Mouse (Mus musculus) G1E (cell line): ENCODE results near the gene Csf2ra. TPM values are rescaled to one million over a fixed set of nuclear protein-coding genes. Genes with fewer than 3 reads are reported as not detected.
A peak's percentile ranks its signal among the peaks of the same experiment; 100 is the strongest.

Source experiments
- ATAC-seq: 2 replicates; pipeline ENCODE4 v1.8.0; 2016; ENCODE audit warnings: mild to moderate bottlenecking; ENCODE audit not compliant: insufficient number of reproducible peaks, poor library complexity, low FRiP score, severe bottlenecking; ENCODE audit errors: extremely low read depth
- DNase-seq: peaks from one replicate; pipeline ENCODE4 v3.0.0; 2012; ENCODE audit warnings: low spot score
- H3K27me3 ChIP-seq: 2 replicates; pipeline ENCODE4 v1.6.1; 2012; ENCODE audit warnings: mild to moderate bottlenecking, low read length, inconsistent platforms; ENCODE audit not compliant: insufficient read depth
- H3K36me3 ChIP-seq: replicated peaks from 2 replicates; pipeline ENCODE3; 2012; ENCODE audit warnings: mild to moderate bottlenecking, inconsistent platforms
- H3K4me1 ChIP-seq: 2 replicates; pipeline ENCODE4 v1.6.1; 2012; ENCODE audit warnings: low read depth, low read length, inconsistent platforms, mixed read lengths; ENCODE audit not compliant: insufficient read depth
- H3K4me3 ChIP-seq: 2 replicates; pipeline ENCODE4 v1.5.1; 2012; ENCODE audit warnings: low read depth, mild to moderate bottlenecking, inconsistent platforms, low read length, moderate library complexity, mixed read lengths
- H3K9me3 ChIP-seq: replicated peaks from 2 replicates; pipeline ENCODE4 v1.6.1; 2012; ENCODE audit warnings: inconsistent platforms
- CTCF ChIP-seq: IDR thresholded peaks from 2 replicates; pipeline ENCODE4 v1.5.1; 2012; ENCODE audit warnings: low read depth, low read length, inconsistent platforms, mixed read lengths
- GATA1 ChIP-seq: IDR thresholded peaks from 2 replicates; pipeline ENCODE4 v1.6.1; 2012; ENCODE audit warnings: borderline replicate concordance, low read length, inconsistent platforms, mixed read lengths
- GATA2 ChIP-seq: IDR thresholded peaks from 2 replicates; pipeline ENCODE4 v1.6.1; 2012; ENCODE audit warnings: low read depth, low read length, inconsistent platforms, borderline replicate concordance
- POLR2AphosphoS5 ChIP-seq: IDR thresholded peaks from 2 replicates; pipeline ENCODE4 v1.6.1; 2012; ENCODE audit warnings: low read depth, low read length, inconsistent platforms; ENCODE audit not compliant: insufficient replicate concordance
- TAL1 ChIP-seq: conservative IDR thresholded peaks from 2 replicates; pipeline ENCODE4 v1.6.1; 2012; ENCODE audit warnings: low read depth, low read length, inconsistent platforms, mixed read lengths
- polyA plus RNA-seq: library from polyadenylated mRNA; stranded (reverse); fragments of >175 nt; gene quantifications from 2 replicates; pipeline ENCODE4 v1.2.3, GENCODE M21; 2012
- total RNA-seq, 2 experiments: library from RNA; stranded (forward) in 1 of 2; stranded (reverse) in 1 of 2; fragments of 200-1000 nt in 1 of 2; fragments of >200 nt in 1 of 2; fragmentation: Nextera tagmentation in 1 of 2; gene quantifications; 2 replicates each; pipeline ENCODE4 v1.2.3; 2014 to 2017

Gene Csf2ra
- total and polyA plus RNA-seq, 3 experiments, result 0.45 to 10.9 (median 1.1) TPM

DNA sequence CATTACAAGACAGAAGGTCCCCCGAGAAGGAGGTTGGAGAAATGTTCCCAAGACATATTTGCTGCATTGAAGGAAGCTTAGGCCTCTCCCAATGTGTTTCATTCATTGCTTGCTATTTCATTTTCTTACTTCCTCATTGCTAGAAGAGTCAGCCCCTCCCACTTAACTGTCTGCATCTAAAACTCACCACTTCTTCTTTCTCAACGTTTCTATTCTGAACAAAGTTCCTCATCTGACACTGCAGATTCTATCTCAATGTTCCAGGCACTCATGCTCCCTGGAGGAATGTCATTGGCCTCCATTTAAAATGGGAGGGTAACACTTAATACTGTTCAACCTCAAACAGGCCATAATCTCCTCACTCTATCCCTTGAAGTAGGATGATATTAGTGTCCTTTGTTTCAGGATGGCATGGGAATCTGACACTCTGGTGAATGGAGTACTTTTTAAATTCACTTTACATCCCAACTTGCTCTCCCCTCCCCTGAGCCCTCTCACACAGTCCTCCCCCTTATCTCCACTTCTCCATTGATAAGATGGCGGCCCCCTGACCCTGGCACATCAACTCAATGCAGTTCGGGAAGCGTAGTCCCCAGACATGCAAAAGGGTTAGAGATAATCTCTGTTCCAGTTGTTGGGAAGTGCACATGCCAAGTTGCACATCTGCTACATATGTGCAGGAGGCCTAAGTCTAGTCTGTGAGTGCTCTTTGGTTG is 16.6 kb upstream of the Csf2ra start:
- TF ChIP-seq GATA1 (no peak), GATA2 (no peak), POLR2AphosphoS5 (no peak), TAL1 (no peak), CTCF (no peak)
- Histone ChIP-seq H3K4me1 (peaks cover 19% of the 10 kb centered on the region), H3K4me3 (no peak overlapping the region), H3K36me3 (no peaks in the 10 kb centered on the region), H3K27me3 (no peaks in the 10 kb centered on the region), H3K9me3 (no peaks in the 10 kb centered on the region)
- ATAC-seq (peak; percentile 95), DNase-seq (peak; percentile 35)

DNA sequence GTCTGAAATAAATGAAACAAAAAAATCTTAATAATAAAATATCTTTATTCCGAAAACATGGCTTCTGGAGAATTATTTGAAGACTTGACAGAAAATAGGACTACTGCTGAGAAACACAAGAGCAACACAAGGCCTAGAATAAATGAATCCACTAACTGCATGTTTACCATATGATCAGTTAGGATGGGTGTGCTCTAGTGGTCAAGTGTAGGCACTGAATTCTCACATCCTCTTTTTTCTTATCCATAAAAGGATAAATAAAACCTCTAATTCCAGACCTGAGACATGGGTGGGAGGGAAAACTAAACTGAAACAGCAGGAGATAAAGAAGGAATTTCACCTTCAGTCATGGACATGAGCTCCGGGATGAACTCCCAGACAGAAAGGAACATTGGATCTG is 9.7 kb upstream of the Csf2ra start:
- H3K4me1 ChIP-seq, result peaks cover 6% of the 10 kb centered on the region
- TF ChIP-seq GATA1 (no peak), TAL1 (no peak), GATA2 (no peak), CTCF (no peak), POLR2AphosphoS5 (no peak)
- no peak overlapping the region for H3K4me3 ChIP-seq
- no peaks in the 10 kb centered on the region for H3K9me3 ChIP-seq
- DNase-seq, result no peak
- H3K27me3 ChIP-seq, result peaks cover 3% of the 10 kb centered on the region; the same call in 1 of the 2 replicates
- H3K36me3 ChIP-seq, result no peaks in the 10 kb centered on the region
- no peak for ATAC-seq

DNA sequence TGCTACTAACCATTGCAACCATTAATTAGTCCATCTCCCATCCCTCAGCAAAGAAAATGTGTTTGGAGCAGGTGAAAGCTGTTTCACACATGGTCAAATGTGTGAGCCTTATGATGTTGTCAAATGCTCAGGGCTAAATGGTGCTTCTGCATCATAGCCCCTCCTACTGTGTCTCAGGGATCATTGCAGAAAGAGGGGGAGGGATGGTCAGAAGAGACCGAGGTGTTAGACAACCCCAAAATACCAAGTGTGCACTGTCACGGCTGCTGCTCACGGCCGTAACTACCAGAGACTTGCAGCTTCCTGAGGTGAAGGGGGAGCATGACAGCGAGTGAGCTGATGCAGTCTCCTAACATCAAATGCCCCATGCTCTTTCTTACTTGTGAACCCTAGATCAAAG is 6.3 kb upstream of the Csf2ra start:
- no peak for TF ChIP-seq GATA1
- TF ChIP-seq POLR2AphosphoS5, result no peak
- no peak for TF ChIP-seq GATA2
- no peak for TF ChIP-seq TAL1
- no peak for TF ChIP-seq CTCF
- H3K4me1 ChIP-seq, result peaks cover 6% of the 10 kb centered on the region
- no peaks in the 10 kb centered on the region for H3K36me3 ChIP-seq
- DNase-seq, result no peak
- no peaks in the 10 kb centered on the region for H3K9me3 ChIP-seq
- H3K27me3 ChIP-seq, result peaks cover 3% of the 10 kb centered on the region; the same call in 1 of the 2 replicates
- ATAC-seq, result no peak
- H3K4me3 ChIP-seq, result no peak overlapping the region

DNA sequence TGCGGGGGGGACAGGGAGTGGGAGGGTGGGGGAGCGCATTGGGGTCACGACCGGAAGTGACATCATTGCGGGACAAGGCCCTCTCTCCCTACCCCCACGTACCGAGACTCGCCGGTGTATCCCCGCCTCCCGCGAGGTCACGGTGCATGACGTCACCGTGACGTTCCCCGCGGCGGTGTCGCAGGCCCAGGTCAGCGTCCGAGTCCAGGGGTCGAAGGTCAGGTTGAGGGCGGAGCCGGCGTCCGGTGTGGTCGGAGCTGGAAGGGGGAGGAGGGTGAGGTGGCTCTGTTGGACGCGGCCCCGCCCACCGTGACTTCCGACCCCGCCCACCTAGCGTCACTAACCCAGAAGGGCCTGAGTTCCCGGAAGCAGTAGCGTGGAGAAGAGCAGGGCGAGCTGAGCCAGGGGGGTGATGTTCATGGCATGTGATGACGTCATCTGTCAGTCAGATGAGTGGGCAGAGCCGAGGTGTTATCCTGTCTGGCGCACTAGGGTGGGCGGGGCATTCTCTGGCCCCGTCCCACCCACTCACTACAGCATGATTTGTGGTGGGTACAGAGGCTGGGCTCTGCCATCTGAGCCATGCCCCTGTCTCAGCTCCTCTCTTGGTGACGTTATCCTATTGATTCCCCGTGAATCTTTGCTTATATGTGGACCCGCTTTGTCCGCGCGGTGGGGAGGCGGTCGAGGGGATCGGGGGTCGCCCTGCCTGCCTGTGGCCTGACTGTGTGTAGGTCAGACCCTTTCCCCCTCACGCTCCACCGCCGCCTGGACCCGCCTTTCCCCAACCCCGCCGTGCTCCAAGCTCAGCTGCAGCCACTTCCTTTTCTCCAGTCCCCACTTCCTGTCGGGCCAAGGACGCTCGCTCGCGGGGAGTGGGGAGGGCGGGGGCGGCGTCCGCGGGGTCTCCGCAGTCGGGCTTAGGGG is 1.0 kb downstream of the Csf2ra start:
- ATAC-seq (peak; percentile 94), DNase-seq (peak; percentile 89)
- TF ChIP-seq CTCF (no peak), TAL1 (no peak), GATA1 (no peak), POLR2AphosphoS5 (no peak), GATA2 (no peak)
- Histone ChIP-seq H3K9me3 (peaks cover 5% of the 10 kb centered on the region), H3K4me1 (peaks cover 19% of the 10 kb centered on the region), H3K27me3 (peaks cover 7% of the 10 kb centered on the region; the same call in 1 of the 2 replicates), H3K4me3 (peak overlapping the region; percentile 79), H3K36me3 (peaks cover 18% of the 10 kb centered on the region)

DNA sequence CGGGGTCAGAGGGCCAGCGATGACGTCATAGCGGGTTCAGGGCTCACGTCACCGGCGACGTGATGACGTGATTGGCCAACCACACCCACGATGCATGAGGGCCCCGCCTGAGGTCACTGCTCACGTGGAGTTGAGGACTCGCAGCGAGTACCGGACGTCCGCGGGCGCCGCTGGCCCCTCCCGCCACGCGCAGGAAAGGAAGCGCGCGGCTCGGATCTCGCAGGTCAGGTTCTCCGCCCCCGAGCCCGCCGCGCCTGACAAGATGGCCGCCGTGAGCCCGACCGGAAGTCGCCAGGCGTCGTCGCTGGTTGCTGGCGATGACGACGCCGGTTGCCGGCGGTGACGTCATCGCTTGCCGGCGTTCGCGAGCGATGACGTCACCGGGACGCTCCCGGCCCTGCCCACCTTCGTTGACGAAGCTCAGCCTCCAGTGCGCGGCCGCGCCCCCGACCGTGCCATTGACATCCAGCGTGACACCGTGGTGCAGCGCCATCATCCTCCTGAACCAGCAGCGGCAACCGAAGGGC is 1.8 kb downstream of the Csf2ra start:
- H3K36me3 ChIP-seq, result peaks cover 18% of the 10 kb centered on the region
- DNase-seq (no peak), ATAC-seq (no peak)
- peaks cover 19% of the 10 kb centered on the region for H3K4me1 ChIP-seq
- TF ChIP-seq TAL1 (no peak), GATA1 (no peak)
- peaks cover 5% of the 10 kb centered on the region for H3K9me3 ChIP-seq
- H3K27me3 ChIP-seq, result peaks cover 7% of the 10 kb centered on the region; the same call in 1 of the 2 replicates
- peak overlapping the region; percentile 79 for H3K4me3 ChIP-seq

DNA sequence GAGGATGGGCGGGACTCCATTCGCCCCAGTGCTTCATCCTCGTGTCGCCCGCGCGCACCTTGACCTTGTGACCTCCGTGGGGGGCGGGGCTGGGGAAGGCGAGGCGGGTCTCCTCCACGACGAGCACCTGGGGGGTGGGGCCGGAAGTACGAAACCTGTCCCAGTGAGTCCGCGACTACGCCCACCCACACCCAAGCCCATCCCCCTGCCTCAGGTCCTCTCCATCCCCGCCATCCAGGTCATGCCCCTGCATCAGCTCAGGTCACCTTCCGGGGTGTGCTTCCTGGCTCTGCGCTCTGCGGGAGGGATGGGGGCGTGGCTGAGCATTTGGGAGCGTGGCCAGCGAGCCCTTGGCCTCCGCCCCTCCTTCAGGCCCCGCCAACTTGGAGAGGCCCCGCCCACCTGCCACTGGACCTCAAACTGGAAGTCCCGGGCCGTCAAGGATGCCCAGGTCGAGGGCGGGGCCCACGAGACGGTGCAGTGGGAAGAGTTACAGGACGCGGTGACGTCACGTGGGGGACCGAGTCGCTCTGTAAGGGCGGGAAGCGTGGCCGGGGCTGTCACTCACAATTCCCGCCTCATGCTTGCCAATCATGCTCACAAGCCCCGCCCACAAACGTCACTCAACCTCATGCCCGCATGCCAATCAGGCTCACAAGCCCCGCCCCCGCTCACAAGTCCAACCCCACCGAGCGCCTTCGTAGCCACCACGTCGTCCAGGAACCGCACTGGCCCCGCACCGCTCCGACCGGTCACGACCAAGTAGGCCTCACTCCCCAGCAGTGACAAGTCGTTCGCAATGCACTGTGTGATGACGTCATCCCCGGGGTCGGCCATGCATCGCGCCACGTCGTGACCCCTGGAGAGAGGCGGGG is 2.5 kb downstream of the Csf2ra start:
- peaks cover 18% of the 10 kb centered on the region for H3K36me3 ChIP-seq
- no peak for ATAC-seq
- TF ChIP-seq GATA1 (no peak), TAL1 (no peak)
- peak; percentile 8 for DNase-seq
- peaks cover 7% of the 10 kb centered on the region; the same call in 1 of the 2 replicates for H3K27me3 ChIP-seq
- H3K4me1 ChIP-seq, result peaks cover 19% of the 10 kb centered on the region
- peaks cover 5% of the 10 kb centered on the region for H3K9me3 ChIP-seq
- H3K4me3 ChIP-seq, result peak overlapping the region; percentile 79
